Mouse (Mus musculus) thymus, adult 2 months (tissue): ENCODE data around the gene Stoml1. TPM values are rescaled to one million over a fixed set of nuclear protein-coding genes. Genes with fewer than 3 reads are reported as not detected.

Experiments used
- DNase-seq: peaks from one replicate; pipeline ENCODE4 v3.0.0; 2021
- H3K27ac ChIP-seq: fragments of 200-500 bp; 2 replicates; pipeline ENCODE4 v1.5.1; 2012; ENCODE audit warnings: low read length, control low read depth; ENCODE audit not compliant: control insufficient read depth, insufficient read depth
- H3K27me3 ChIP-seq: fragments of 200-500 bp; 2 replicates; pipeline ENCODE4 v1.6.1; 2012; ENCODE audit warnings: mild to moderate bottlenecking, low read length, moderate library complexity, mixed read lengths; ENCODE audit not compliant: control insufficient read depth, insufficient read depth
- H3K36me3 ChIP-seq: fragments of 200-500 bp; 2 replicates; pipeline ENCODE4 v1.6.1; 2012; ENCODE audit warnings: mild to moderate bottlenecking, low read length, moderate library complexity; ENCODE audit not compliant: control insufficient read depth, insufficient read depth
- H3K4me1 ChIP-seq: fragments of 200-500 bp; replicated peaks from 2 replicates; pipeline ENCODE4 v1.6.1; 2012; ENCODE audit warnings: low read length; ENCODE audit not compliant: control insufficient read depth, insufficient read depth
- H3K4me3 ChIP-seq: fragments of 200-500 bp; 2 replicates; pipeline ENCODE4 v1.5.1; 2012; ENCODE audit warnings: mild to moderate bottlenecking, low read length, control low read depth, moderate library complexity; ENCODE audit not compliant: control insufficient read depth, insufficient read depth
- CTCF ChIP-seq: fragments of 200-500 bp; IDR thresholded peaks from 2 replicates; pipeline ENCODE4 v1.5.1; 2012; ENCODE audit warnings: mild to moderate bottlenecking, control low read depth, low read length, moderate library complexity, borderline replicate concordance; ENCODE audit not compliant: control insufficient read depth, poor library complexity, insufficient read depth; ENCODE audit errors: extremely low read depth
- POLR2A ChIP-seq: fragments of 200-500 bp; IDR thresholded peaks from 2 replicates; pipeline ENCODE4 v1.6.1; 2012; ENCODE audit warnings: mild to moderate bottlenecking, low read length, control low read depth, moderate library complexity; ENCODE audit not compliant: control insufficient read depth, poor library complexity, insufficient read depth; ENCODE audit errors: extremely low read depth
- WGBS: fragments of 180-500 bp; shearing (Covaris S2); methylation state at CpG from one replicate; pipeline ENCODE4 v1.1.7; 2018; 5-methylcytosine and 5-hydroxymethylcytosine counted together
- polyA plus RNA-seq: library from polyadenylated mRNA; depleted of rRNA; stranded (reverse); fragments of >200 nt; gene quantifications from 2 replicates; pipeline ENCODE4 v1.2.3, GENCODE M21; 2012

The Stoml1 gene
- polyA plus RNA-seq, 1 experiment, result 71.5 TPM

- Histone ChIP-seq H3K36me3 (no peaks in the 10 kb centered on the region), H3K4me3 (no peak overlapping the region), H3K27ac (no peak overlapping the region), H3K27me3 (no peaks in the 10 kb centered on the region), H3K4me1 (peaks cover 10% of the 10 kb centered on the region)
- no peak for DNase-seq
- 71% methylated on average over 2 of the region's 2 CpGs for WGBS
- TF ChIP-seq CTCF (no peak), POLR2A (no peak)
These were observed 42.7 kb upstream of the Stoml1 start for GRCm38 (mm10) chr9:58210304-58210627.

GRCm38 (mm10) chr9:58213377-58213776, 39.6 kb upstream of the Stoml1 start:
- no peak for DNase-seq
- TF ChIP-seq CTCF, result no peak
- no peak for TF ChIP-seq POLR2A
- peaks cover 10% of the 10 kb centered on the region for H3K4me1 ChIP-seq
- H3K27me3 ChIP-seq, result no peaks in the 10 kb centered on the region
- H3K27ac ChIP-seq, result no peak overlapping the region
- H3K4me3 ChIP-seq, result no peak overlapping the region
- no peaks in the 10 kb centered on the region for H3K36me3 ChIP-seq
- 68% methylated on average over 5 of the region's 5 CpGs for WGBS

- 2% methylated on average over 5 of the region's 5 CpGs for WGBS
- no peak overlapping the region for H3K4me3 ChIP-seq
- no peak overlapping the region for H3K27ac ChIP-seq
- no peak for DNase-seq
- peaks cover 10% of the 10 kb centered on the region for H3K4me1 ChIP-seq
- TF ChIP-seq POLR2A, result no peak
- no peak for TF ChIP-seq CTCF
- H3K36me3 ChIP-seq, result no peaks in the 10 kb centered on the region
- H3K27me3 ChIP-seq, result no peaks in the 10 kb centered on the region
These were observed 39.1 kb upstream of the Stoml1 start for GRCm38 (mm10) chr9:58213865-58214264.

GRCm38 (mm10) chr9:58214519-58215180, 38.3 kb upstream of the Stoml1 start:
- H3K4me3 ChIP-seq, result no peak overlapping the region
- H3K27me3 ChIP-seq, result no peaks in the 10 kb centered on the region
- H3K36me3 ChIP-seq, result peaks cover 3% of the 10 kb centered on the region
- TF ChIP-seq POLR2A (no peak), CTCF (no peak)
- H3K27ac ChIP-seq, result no peak overlapping the region
- H3K4me1 ChIP-seq, result peaks cover 10% of the 10 kb centered on the region
- 67% methylated on average over 8 of the region's 8 CpGs for WGBS
- DNase-seq, result no peak

- DNase-seq, result peak; percentile 33
- Histone ChIP-seq H3K27me3 (no peaks in the 10 kb centered on the region), H3K27ac (no peak overlapping the region), H3K4me3 (no peak overlapping the region), H3K36me3 (peaks cover 9% of the 10 kb centered on the region), H3K4me1 (peaks cover 10% of the 10 kb centered on the region)
- TF ChIP-seq POLR2A (no peak), CTCF (no peak)
- WGBS, result 71% methylated on average over 6 of the region's 6 CpGs
These were observed 36.6 kb upstream of the Stoml1 start for GRCm38 (mm10) chr9:58216402-58216801.

- TF ChIP-seq CTCF (no peak), POLR2A (no peak)
- no peak overlapping the region for H3K27ac ChIP-seq
- WGBS, result 96% methylated on average over 3 of the region's 3 CpGs
- peaks cover 6% of the 10 kb centered on the region for H3K4me1 ChIP-seq
- no peak overlapping the region for H3K4me3 ChIP-seq
- no peak for DNase-seq
- no peaks in the 10 kb centered on the region for H3K27me3 ChIP-seq
- H3K36me3 ChIP-seq, result peaks cover 14% of the 10 kb centered on the region
These were observed 34.4 kb upstream of the Stoml1 start for GRCm38 (mm10) chr9:58218539-58218938.
